Mouse (Mus musculus): ENCODE results near the gene Cib4. TPM values are rescaled to one million over a fixed set of nuclear protein-coding genes. Genes with fewer than 3 reads are reported as not detected.
A peak's percentile ranks its signal among the peaks of the same experiment; 100 is the strongest.

Gene Cib4
- polyA plus RNA-seq, 1 experiment from 2014 or later, result not detected

- Histone ChIP-seq H3K4me2 (peak overlapping the region; percentile 60), H3K27ac (no peak overlapping the region), H3K4me3 (replicated peaks) (peak overlapping the region; percentile 21; the same call in 1 of the 2 replicates), H3K27me3 (replicated peaks) (peaks cover 17% of the 10 kb centered on the region; the same call in 1 of the 2 replicates), H3K4me1 (peaks cover 17% of the 10 kb centered on the region; the same call in 1 of the 2 replicates), H3K9me3 (no peaks in the 10 kb centered on the region), H3K9ac (no peak overlapping the region), H3K36me3 (no peaks in the 10 kb centered on the region)
- no peak for ATAC-seq (ENCODE audit: insufficient read depth, low FRiP score, low read depth)
- WGBS, result 42% methylated on average over 9 of the region's 9 CpGs
Observed at GRCm38 (mm10) chr5:30466315-30466714, 79.3 kb downstream of the Cib4 start.

GRCm38 (mm10) chr5:30465861-30466260 lies 79.8 kb downstream of the Cib4 start, which contains the start of gene 1700001C02Rik:
Gene 1700001C02Rik (plus strand): TSS chr5:30466047.
- Histone ChIP-seq H3K4me1 (peaks cover 17% of the 10 kb centered on the region; the same call in 1 of the 2 replicates), H3K9me3 (no peaks in the 10 kb centered on the region), H3K27ac (no peak within 1 kb of the TSS), H3K4me3 (replicated peaks) (peak within 1 kb of the TSS; percentile 21; the same call in 1 of the 2 replicates), H3K9ac (no peak within 1 kb of the TSS), H3K4me2 (peak within 1 kb of the TSS; percentile 60), H3K36me3 (no peaks in the 10 kb centered on the region), H3K27me3 (replicated peaks) (peaks cover 19% of the 10 kb centered on the region; the same call in 1 of the 2 replicates)
- WGBS, result 18% methylated on average over 21 of the region's 21 CpGs
- peak; percentile 30; the same call in 1 of the 2 replicates for ATAC-seq (ENCODE audit: insufficient read depth, low FRiP score, low read depth)

- Histone ChIP-seq H3K36me3 (no peaks in the 10 kb centered on the region), H3K9me3 (no peaks in the 10 kb centered on the region), H3K27ac (no peak within 1 kb of the TSS), H3K4me3 (replicated peaks) (no peak within 1 kb of the TSS), H3K4me2 (peak within 1 kb of the TSS; percentile 16; the same call in 1 of the 2 replicates), H3K4me1 (peaks cover 17% of the 10 kb centered on the region; the same call in 1 of the 2 replicates), H3K9ac (no peak within 1 kb of the TSS), H3K27me3 (replicated peaks) (peaks cover 19% of the 10 kb centered on the region; the same call in 1 of the 2 replicates)
- ATAC-seq (ENCODE audit: insufficient read depth, low FRiP score, low read depth), result 0 out of 2 replicates have a peak, but pooled peaks have one; percentile 23
- WGBS, result 17% methylated on average over 11 of the region's 12 CpGs
Observed at GRCm38 (mm10) chr5:30461821-30462220, 83.8 kb downstream of the Cib4 start, which contains the start of gene Otof. Gene Otof (minus strand): TSS chr5:30461932.

GRCm38 (mm10) chr5:30460155-30460554 lies 85.5 kb downstream of the Cib4 start:
- ATAC-seq (ENCODE audit: insufficient read depth, low FRiP score, low read depth), result no peak; the same call in 1 of the 2 replicates
- Histone ChIP-seq H3K9me3 (no peaks in the 10 kb centered on the region), H3K27ac (no peak overlapping the region), H3K4me1 (0 out of 2 replicates have a peak, but pooled peaks cover 7% of the 10 kb centered on the region), H3K36me3 (no peaks in the 10 kb centered on the region), H3K4me2 (no peak overlapping the region), H3K27me3 (replicated peaks) (peaks cover 14% of the 10 kb centered on the region; the same call in 1 of the 2 replicates), H3K9ac (no peak overlapping the region), H3K4me3 (replicated peaks) (no peak overlapping the region)
- WGBS, result 44% methylated on average over 4 of the region's 4 CpGs

- no peak for ATAC-seq (ENCODE audit: insufficient read depth, low FRiP score, low read depth)
- Histone ChIP-seq H3K27ac (no peak overlapping the region), H3K27me3 (replicated peaks) (0 out of 2 replicates have a peak, but pooled peaks cover under 1% of the 10 kb centered on the region), H3K36me3 (no peaks in the 10 kb centered on the region), H3K9ac (no peak overlapping the region), H3K9me3 (no peaks in the 10 kb centered on the region), H3K4me2 (no peak overlapping the region), H3K4me3 (replicated peaks) (no peak overlapping the region), H3K4me1 (no peaks in the 10 kb centered on the region)
- WGBS, result 46% methylated on average over 6 of the region's 6 CpGs
Observed at GRCm38 (mm10) chr5:30456056-30456455, 89.6 kb downstream of the Cib4 start.

GRCm38 (mm10) chr5:30444327-30444895 lies 101.2 kb downstream of the Cib4 start:
- Histone ChIP-seq H3K9me3 (no peaks in the 10 kb centered on the region), H3K4me2 (no peak overlapping the region), H3K9ac (no peak overlapping the region), H3K27ac (no peak overlapping the region), H3K4me3 (replicated peaks) (no peak overlapping the region), H3K27me3 (replicated peaks) (no peaks in the 10 kb centered on the region), H3K4me1 (no peaks in the 10 kb centered on the region), H3K36me3 (no peaks in the 10 kb centered on the region)
- WGBS, result 83% methylated on average over 13 of the region's 13 CpGs
- no peak for ATAC-seq (ENCODE audit: insufficient read depth, low FRiP score, low read depth)

- H3K27ac ChIP-seq, result no peak overlapping the region
- 63% methylated on average over 5 of the region's 5 CpGs for WGBS
- no peaks in the 10 kb centered on the region for H3K36me3 ChIP-seq
- no peak overlapping the region for H3K4me3 ChIP-seq (replicated peaks)
- no peaks in the 10 kb centered on the region for H3K27me3 ChIP-seq (replicated peaks)
- no peak; the same call in 1 of the 2 replicates for ATAC-seq (ENCODE audit: insufficient read depth, low FRiP score, low read depth)
- no peaks in the 10 kb centered on the region for H3K4me1 ChIP-seq
- H3K9ac ChIP-seq, result no peak overlapping the region
- H3K9me3 ChIP-seq, result no peaks in the 10 kb centered on the region
- H3K4me2 ChIP-seq, result no peak overlapping the region
Observed at GRCm38 (mm10) chr5:30442196-30442595, 103.4 kb downstream of the Cib4 start.

GRCm38 (mm10) chr5:30440308-30440906 lies 105.2 kb downstream of the Cib4 start:
- no peak for ATAC-seq (ENCODE audit: insufficient read depth, low FRiP score, low read depth)
- Histone ChIP-seq H3K36me3 (no peaks in the 10 kb centered on the region), H3K4me3 (replicated peaks) (no peak overlapping the region), H3K9ac (no peak overlapping the region), H3K27me3 (replicated peaks) (no peaks in the 10 kb centered on the region), H3K27ac (no peak overlapping the region), H3K9me3 (no peaks in the 10 kb centered on the region), H3K4me2 (no peak overlapping the region), H3K4me1 (no peaks in the 10 kb centered on the region)
- 79% methylated on average over 8 of the region's 8 CpGs for WGBS

GRCm38 (mm10) chr5:30438931-30439330 lies 106.7 kb downstream of the Cib4 start:
- H3K9me3 ChIP-seq, result no peaks in the 10 kb centered on the region
- H3K27me3 ChIP-seq (replicated peaks), result no peaks in the 10 kb centered on the region
- H3K4me1 ChIP-seq, result no peaks in the 10 kb centered on the region
- no peak for ATAC-seq (ENCODE audit: insufficient read depth, low FRiP score, low read depth)
- H3K36me3 ChIP-seq, result no peaks in the 10 kb centered on the region
- H3K9ac ChIP-seq, result no peak overlapping the region
- H3K27ac ChIP-seq, result no peak overlapping the region
- H3K4me3 ChIP-seq (replicated peaks), result no peak overlapping the region
- WGBS, result 54% methylated on average over 2 of the region's 2 CpGs
- H3K4me2 ChIP-seq, result no peak overlapping the region

Other genes starting within 250 kb of the Cib4 start
- 0.37 and 0.40 TPM in 2 replicates for gene Otof, start 83.9 kb downstream of the Cib4 start, polyA plus RNA-seq (2015; fragmentation: Nextera tagmentation; extraction: Ambion mirVana)
- gene 1700001C02Rik, start 79.8 kb downstream of the Cib4 start, polyA plus RNA-seq (2015; fragmentation: Nextera tagmentation; extraction: Ambion mirVana), result 0.27 TPM in 1 of 2 replicates, not detected in the other
- 13.5 and 15.3 TPM in 2 replicates for gene Kcnk3, start 42.3 kb upstream of the Cib4 start, polyA plus RNA-seq (2015; fragmentation: Nextera tagmentation; extraction: Ambion mirVana)
- 26.8 and 27.9 TPM in 2 replicates for gene Slc35f6, start 102.1 kb upstream of the Cib4 start, polyA plus RNA-seq (2015; fragmentation: Nextera tagmentation; extraction: Ambion mirVana)
- 218 TPM in 2 replicates for gene Cenpa, start 120.9 kb upstream of the Cib4 start, polyA plus RNA-seq (2015; fragmentation: Nextera tagmentation; extraction: Ambion mirVana)
- gene Dpysl5, start 165.7 kb upstream of the Cib4 start, polyA plus RNA-seq (2015; fragmentation: Nextera tagmentation; extraction: Ambion mirVana), result 6.7 and 7.4 TPM in 2 replicates